Mouse (Mus musculus) MEL (cell line): ENCODE data around the gene Sgk2. TPM values are rescaled to one million over a fixed set of nuclear protein-coding genes. Genes with fewer than 3 reads are reported as not detected.

Source experiments
- DNase-seq: peaks from one replicate; pipeline ENCODE4 v3.0.0; 2011; ENCODE audit warnings: low read depth, low spot score
- H3K27ac ChIP-seq: 2 replicates; pipeline ENCODE4 v1.5.1; 2012; ENCODE audit warnings: low read depth, mild to moderate bottlenecking, control low read depth, low read length, moderate library complexity; ENCODE audit not compliant: control insufficient read depth
- H3K27me3 ChIP-seq, 2 experiments: fragments of 150-350 bp in 1 of 2; sonication (generic) in 1 of 2; 2 replicates each; pipeline ENCODE4 v1.6.1; 2012; ENCODE audit warnings: low read length in 2 of 2, mild to moderate bottlenecking in 2 of 2, improper control_type of control experiment in 1 of 2, moderate library complexity in 1 of 2; ENCODE audit not compliant: insufficient read depth in 2 of 2, control insufficient read depth in 1 of 2
- H3K36me3 ChIP-seq, 2 experiments: 2 replicates each; pipeline ENCODE4 v1.6.1; 2012 to 2014; ENCODE audit warnings: low read length in 2 of 2, improper control_type of control experiment in 1 of 2, inconsistent platforms in 1 of 2, mild to moderate bottlenecking in 1 of 2; ENCODE audit not compliant: insufficient read depth in 2 of 2, control insufficient read depth in 1 of 2
- H3K4me1 ChIP-seq, 2 experiments: fragments of 150-350 bp in 1 of 2; sonication (generic) in 1 of 2; 2 replicates each; pipeline ENCODE4 v1.6.1; 2012; ENCODE audit warnings: low read length in 2 of 2, improper control_type of control experiment in 1 of 2, mild to moderate bottlenecking in 1 of 2; ENCODE audit not compliant: insufficient read depth in 2 of 2, control insufficient read depth in 1 of 2
- H3K4me3 ChIP-seq, 2 experiments: fragments of 150-350 bp in 1 of 2; sonication (generic) in 1 of 2; 2 replicates each; pipeline ENCODE4 v1.5.1; 2012; ENCODE audit warnings: low read depth in 2 of 2, low read length in 2 of 2, mild to moderate bottlenecking in 2 of 2, moderate library complexity in 2 of 2, control low read depth in 1 of 2, improper control_type of control experiment in 1 of 2; ENCODE audit not compliant: control insufficient read depth in 1 of 2, insufficient read depth in 1 of 2
- H3K79me2 ChIP-seq: 2 replicates; pipeline ENCODE4 v1.6.1; 2012; ENCODE audit warnings: mild to moderate bottlenecking, low read length, moderate library complexity; ENCODE audit not compliant: control insufficient read depth, poor library complexity, insufficient read depth
- H3K9ac ChIP-seq: 2 replicates; pipeline ENCODE4 v1.6.1; 2012; ENCODE audit warnings: low read depth, mild to moderate bottlenecking, control low read depth, low read length, moderate library complexity; ENCODE audit not compliant: control insufficient read depth, poor library complexity, severe bottlenecking
- H3K9me3 ChIP-seq: fragments of 150-350 bp; sonication (generic); replicated peaks from 2 replicates; pipeline ENCODE4 v1.6.1; 2012; ENCODE audit warnings: mild to moderate bottlenecking, low read length, improper control_type of control experiment, moderate library complexity; ENCODE audit not compliant: insufficient read depth
- CHD2 ChIP-seq: IDR thresholded peaks from 2 replicates; pipeline ENCODE4 v1.6.1; 2011; ENCODE audit warnings: low read length, improper control_type of control experiment
- ELF1 ChIP-seq: IDR thresholded peaks from 2 replicates; pipeline ENCODE4 v1.6.1; 2014; ENCODE audit warnings: low read depth, mild to moderate bottlenecking, inconsistent platforms, low read length, improper control_type of control experiment, moderate library complexity
- EP300 ChIP-seq, 2 experiments: IDR thresholded peaks; 2 replicates each; pipeline ENCODE4 v1.6.1; 2011; ENCODE audit warnings: improper control_type of control experiment in 2 of 2, low read length in 2 of 2, low read depth in 1 of 2, mild to moderate bottlenecking in 1 of 2
- ETS1 ChIP-seq: IDR thresholded peaks from 2 replicates; pipeline ENCODE4 v1.6.1; 2012; ENCODE audit warnings: low read depth, mild to moderate bottlenecking, inconsistent platforms, low read length, improper control_type of control experiment, moderate library complexity
- GABPA ChIP-seq: IDR thresholded peaks from 2 replicates; pipeline ENCODE4 v1.6.1; 2012; ENCODE audit warnings: low read depth, mild to moderate bottlenecking, inconsistent platforms, low read length, improper control_type of control experiment, moderate library complexity
- GATA1 ChIP-seq: IDR thresholded peaks from 2 replicates; pipeline ENCODE4 v1.6.1; 2011; ENCODE audit warnings: low read depth, low read length, improper control_type of control experiment
- HCFC1 ChIP-seq: IDR thresholded peaks from 2 replicates; pipeline ENCODE4 v1.6.1; 2012; ENCODE audit warnings: low read depth, mild to moderate bottlenecking, inconsistent platforms, low read length, improper control_type of control experiment, moderate library complexity
- KAT2A ChIP-seq: conservative IDR thresholded peaks from 2 replicates; pipeline ENCODE4 v1.6.1; 2012; ENCODE audit warnings: low read depth, low read length, improper control_type of control experiment, inconsistent platforms
- MAX ChIP-seq: IDR thresholded peaks from 2 replicates; pipeline ENCODE4 v1.6.1; 2011; ENCODE audit warnings: low read length, improper control_type of control experiment
- MEF2A ChIP-seq: IDR thresholded peaks from 2 replicates; pipeline ENCODE4 v1.6.1; 2014; ENCODE audit warnings: low read depth, mild to moderate bottlenecking, inconsistent platforms, low read length, improper control_type of control experiment; ENCODE audit not compliant: poor library complexity, insufficient replicate concordance, severe bottlenecking; ENCODE audit errors: extremely low read depth
- MXI1 ChIP-seq: IDR thresholded peaks from 2 replicates; pipeline ENCODE4 v1.6.1; 2011; ENCODE audit warnings: mild to moderate bottlenecking, low read depth, low read length, improper control_type of control experiment
- NELFE ChIP-seq: IDR thresholded peaks from 2 replicates; pipeline ENCODE4 v1.6.1; 2011; ENCODE audit warnings: low read depth, low read length, improper control_type of control experiment
- NRF1 ChIP-seq: IDR thresholded peaks from 2 replicates; pipeline ENCODE4 v1.6.1; 2014; ENCODE audit warnings: low read depth, mild to moderate bottlenecking, inconsistent platforms, low read length, improper control_type of control experiment, moderate library complexity; ENCODE audit not compliant: poor library complexity, insufficient read depth, severe bottlenecking
- POLR2A ChIP-seq, 2 experiments: IDR thresholded peaks; 2 replicates each; pipeline ENCODE4 v1.6.1; 2011 to 2012; ENCODE audit warnings: low read length in 2 of 2, mild to moderate bottlenecking in 2 of 2, control low read depth in 1 of 2, improper control_type of control experiment in 1 of 2, low read depth in 1 of 2, moderate library complexity in 1 of 2; ENCODE audit not compliant: control insufficient read depth in 1 of 2, insufficient read depth in 1 of 2, poor library complexity in 1 of 2
- RAD21 ChIP-seq: IDR thresholded peaks from 2 replicates; pipeline ENCODE4 v1.6.1; 2011; ENCODE audit warnings: mild to moderate bottlenecking, low read depth, low read length, improper control_type of control experiment
- TCF12 ChIP-seq: IDR thresholded peaks from 2 replicates; pipeline ENCODE4 v1.6.1; 2014; ENCODE audit warnings: low read depth, mild to moderate bottlenecking, inconsistent platforms, low read length, improper control_type of control experiment, moderate library complexity
- UBTF ChIP-seq: IDR thresholded peaks from 2 replicates; pipeline ENCODE4 v1.6.1; 2012; ENCODE audit warnings: low read depth, mild to moderate bottlenecking, inconsistent platforms, low read length, improper control_type of control experiment, moderate library complexity, borderline replicate concordance; ENCODE audit not compliant: insufficient read depth
- USF2 ChIP-seq, 2 experiments: IDR thresholded peaks; 2 replicates each; pipeline ENCODE4 v1.6.1; 2011 to 2012; ENCODE audit warnings: improper control_type of control experiment in 2 of 2, low read length in 2 of 2, borderline replicate concordance in 1 of 2, inconsistent platforms in 1 of 2, low read depth in 1 of 2, mild to moderate bottlenecking in 1 of 2; ENCODE audit not compliant: insufficient read depth in 1 of 2
- ZC3H11A ChIP-seq: IDR thresholded peaks from 2 replicates; pipeline ENCODE4 v1.6.1; 2012; ENCODE audit warnings: low read depth, mild to moderate bottlenecking, inconsistent platforms, low read length, improper control_type of control experiment
- ZMIZ1 ChIP-seq: IDR thresholded peaks from 2 replicates; pipeline ENCODE4 v1.6.1; 2012; ENCODE audit warnings: low read depth, mild to moderate bottlenecking, inconsistent platforms, low read length, improper control_type of control experiment, moderate library complexity
- polyA plus RNA-seq, 2 experiments: library from polyadenylated mRNA; stranded (reverse) in 1 of 2; unstranded in 1 of 2; fragments of >175 nt in 1 of 2; fragments of >200 nt in 1 of 2; gene quantifications; 2 replicates each; pipeline versions ENCODE4 v1.2.1 to v1.2.4; 2012; ENCODE audit warnings: low replicate concordance in 2 of 2, low read depth in 1 of 2; ENCODE audit not compliant: insufficient read length in 2 of 2, insufficient read depth in 1 of 2, missing spikeins in 1 of 2
- total RNA-seq: library from RNA; depleted of rRNA; stranded (reverse); fragments of 300-350 nt; gene quantifications from 2 replicates; pipeline ENCODE4 v1.2.3, GENCODE M21; 2012

Sgk2 gene
- total and polyA plus RNA-seq, 3 experiments, result not detected

DNA sequence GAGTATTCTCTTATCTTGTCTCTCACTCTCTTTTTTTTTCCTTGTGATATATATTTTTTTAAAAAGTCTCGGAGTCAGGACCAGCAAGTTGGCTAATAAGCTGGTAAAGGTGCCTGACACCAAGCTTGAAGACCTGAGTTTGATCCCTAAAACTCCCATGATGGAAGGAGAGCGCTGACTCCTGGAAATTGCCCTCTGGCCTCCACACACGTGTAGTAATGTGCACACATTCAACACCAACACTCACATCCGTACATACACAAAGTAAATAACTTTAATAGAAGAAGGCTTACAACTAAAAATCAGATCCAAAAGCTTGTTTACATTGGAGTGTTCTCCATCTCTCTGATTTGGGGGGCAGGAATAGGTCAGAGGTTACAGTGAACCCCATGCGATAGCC lies 13.9 kb upstream of the Sgk2 start:
- Histone ChIP-seq H3K9me3 (no peaks in the 10 kb centered on the region), H3K4me1 (peaks cover 0 to 5% of the 10 kb centered on the region in 2 experiments; a peak in 1 of 4 replicates), H3K36me3 (no peaks in the 10 kb centered on the region), H3K4me3 (no peak overlapping the region), H3K27me3 (no peaks in the 10 kb centered on the region), H3K27ac (no peak overlapping the region), H3K79me2 (no peaks in the 10 kb centered on the region)
- DNase-seq, result no peak
- TF ChIP-seq UBTF (no peak), ELF1 (no peak), NELFE (no peak), ETS1 (no peak), TCF12 (no peak), MXI1 (no peak), GABPA (no peak), MEF2A (no peak), RAD21 (no peak), ZC3H11A (no peak), NRF1 (no peak), ZMIZ1 (no peak), HCFC1 (no peak), EP300 (IDR thresholded peaks at IDR 0.05; ENCODE audit: low read depth in 1 of 2, low read length in 2 of 2) (no peak), USF2 (IDR thresholded peaks at IDR 0.05; ENCODE audit: borderline replicate concordance in 1 of 2, insufficient read depth in 1 of 2, low read depth in 1 of 2, low read length in 2 of 2) (no peak), MAX (no peak)
- TF ChIP-seq, all 39 proteins: peak for 0
- no peak overlapping the region for H3K9ac ChIP-seq

DNA sequence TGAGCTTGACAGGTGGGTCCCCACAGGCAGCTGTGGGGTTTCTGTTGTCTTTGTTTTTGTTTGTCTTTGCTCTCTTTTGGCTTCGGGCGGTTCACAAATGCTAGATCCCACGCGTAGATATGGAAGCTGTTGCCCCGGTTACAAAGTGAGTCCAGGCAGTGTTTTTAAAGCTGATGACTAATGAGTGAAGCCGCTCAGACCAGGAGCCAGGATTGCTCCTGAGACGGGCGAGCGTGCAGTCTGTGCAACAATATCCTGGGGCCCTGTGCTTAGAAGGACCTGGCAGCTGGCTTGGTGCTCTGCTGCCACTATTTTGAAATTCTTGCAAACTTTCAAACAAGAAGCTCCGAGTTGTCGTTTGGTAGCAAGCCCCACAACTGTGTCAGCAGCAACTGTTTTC lies 13.5 kb upstream of the Sgk2 start:
- Histone ChIP-seq H3K36me3 (no peaks in the 10 kb centered on the region), H3K4me3 (no peak overlapping the region), H3K9ac (no peak overlapping the region), H3K27me3 (no peaks in the 10 kb centered on the region), H3K4me1 (peaks cover 0 to 5% of the 10 kb centered on the region in 2 experiments; a peak in 1 of 4 replicates), H3K27ac (no peak overlapping the region), H3K79me2 (no peaks in the 10 kb centered on the region), H3K9me3 (no peaks in the 10 kb centered on the region)
- no peak for TF ChIP-seq UBTF
- TF ChIP-seq MAX, result no peak
- TF ChIP-seq NRF1, result no peak
- TF ChIP-seq POLR2A (IDR thresholded peaks at IDR 0.05; ENCODE audit: control insufficient read depth in 1 of 2, insufficient read depth in 1 of 2, low read depth in 1 of 2, low read length in 2 of 2, poor library complexity in 1 of 2), result no peak
- no peak for TF ChIP-seq KAT2A
- TF ChIP-seq CHD2, result no peak
- TF ChIP-seq GABPA, result no peak
- no peak for TF ChIP-seq ETS1
- no peak for TF ChIP-seq GATA1
- DNase-seq, result no peak
